Mouse (Mus musculus) liver, embryonic 14.5 days (tissue): ENCODE data around the gene Klhl32. TPM values are rescaled to one million over a fixed set of nuclear protein-coding genes. Genes with fewer than 3 reads are reported as not detected.

ENCODE experiments used
- ATAC-seq: fragments of 200-750 bp; cut with Nextera tagmentation; 2 replicates; pipeline ENCODE4 v1.8.0; 2017; ENCODE audit warnings: moderate number of reproducible peaks, mild to moderate bottlenecking, moderate library complexity; ENCODE audit not compliant: insufficient read depth
- DNase-seq, 3 experiments: peaks; one replicate each; pipeline ENCODE4 v3.0.0-alpha.2; 2012 to 2013; ENCODE audit warnings: low read depth in 3 of 3, low spot score in 3 of 3
- H3K27ac ChIP-seq: fragments of 300-500 bp; sonication (generic); 2 replicates; pipeline ENCODE4 v1.5.1; 2014; ENCODE audit warnings: moderate library complexity, mild to moderate bottlenecking, control low read depth, inconsistent platforms
- H3K27me3 ChIP-seq: fragments of 300-500 bp; sonication (generic); 2 replicates; pipeline ENCODE4 v1.6.1; 2014; ENCODE audit warnings: mild to moderate bottlenecking, low read length, moderate library complexity; ENCODE audit not compliant: control insufficient read depth, insufficient read depth
- H3K36me3 ChIP-seq: fragments of 300-500 bp; sonication (generic); replicated peaks from 2 replicates; pipeline ENCODE4 v1.6.1; 2014; ENCODE audit warnings: low read depth; ENCODE audit not compliant: control insufficient read depth, insufficient read depth
- H3K4me1 ChIP-seq, 2 experiments: fragments of 200-500 bp in 1 of 2; fragments of 300-500 bp in 1 of 2; sonication (generic) in 1 of 2; replicated peaks; 2 replicates each; pipeline ENCODE4 v1.6.1; 2012 to 2014; ENCODE audit warnings: antibody characterized with exemption in 1 of 2, inconsistent platforms in 1 of 2, low read length in 1 of 2; ENCODE audit not compliant: control insufficient read depth in 2 of 2, insufficient read depth in 2 of 2
- H3K4me2 ChIP-seq: fragments of 300-500 bp; sonication (generic); 2 replicates; pipeline ENCODE4 v1.6.1; 2014; ENCODE audit warnings: low read depth, mild to moderate bottlenecking, control low read depth, moderate library complexity
- H3K4me3 ChIP-seq, 2 experiments: fragments of 200-500 bp in 1 of 2; fragments of 300-500 bp in 1 of 2; sonication (generic) in 1 of 2; 2 replicates each; pipeline ENCODE4 v1.5.1; 2012 to 2014; ENCODE audit warnings: low read depth in 2 of 2, low read length in 2 of 2, mild to moderate bottlenecking in 2 of 2, control low read depth in 1 of 2, inconsistent platforms in 1 of 2, moderate library complexity in 1 of 2; ENCODE audit not compliant: insufficient read depth in 1 of 2
- H3K9ac ChIP-seq: fragments of 300-500 bp; sonication (generic); replicated peaks from 2 replicates; pipeline ENCODE4 v1.6.1; 2014; ENCODE audit warnings: mild to moderate bottlenecking, control low read depth, moderate library complexity
- H3K9me3 ChIP-seq: fragments of 300-500 bp; sonication (generic); 2 replicates; pipeline ENCODE4 v1.6.1; 2016; ENCODE audit warnings: low read length, mixed read lengths; ENCODE audit not compliant: control insufficient read depth
- CTCF ChIP-seq: IDR thresholded peaks from 2 replicates; pipeline ENCODE4 v1.5.1; 2016; ENCODE audit warnings: antibody characterized with exemption, low read depth, control low read depth
- EP300 ChIP-seq: IDR thresholded peaks from 2 replicates; pipeline ENCODE4 v1.6.1; 2016; ENCODE audit warnings: antibody characterized with exemption, low read depth
- WGBS: fragments of 180-500 bp; shearing (Covaris S2); extraction: QIAGEN DNeasy Blood & Tissue Kit; methylation state at CpG from one replicate; pipeline ENCODE4 v1.1.7; 2014; ENCODE audit not compliant: insufficient replicate concordance; 5-methylcytosine and 5-hydroxymethylcytosine counted together
- polyA plus RNA-seq, 2 experiments: library from polyadenylated mRNA; depleted of rRNA in 1 of 2; stranded (reverse) in 1 of 2; unstranded in 1 of 2; fragments of >200 nt; fragmentation: Nextera tagmentation in 1 of 2; extraction: Ambion mirVana in 1 of 2; gene quantifications; 2 replicates each; pipeline versions ENCODE4 v1.2.1 to v1.2.3; 2012 to 2014

Klhl32 gene
- polyA plus RNA-seq, 2 experiments, result 0.01 to 0.14 TPM

DNA sequence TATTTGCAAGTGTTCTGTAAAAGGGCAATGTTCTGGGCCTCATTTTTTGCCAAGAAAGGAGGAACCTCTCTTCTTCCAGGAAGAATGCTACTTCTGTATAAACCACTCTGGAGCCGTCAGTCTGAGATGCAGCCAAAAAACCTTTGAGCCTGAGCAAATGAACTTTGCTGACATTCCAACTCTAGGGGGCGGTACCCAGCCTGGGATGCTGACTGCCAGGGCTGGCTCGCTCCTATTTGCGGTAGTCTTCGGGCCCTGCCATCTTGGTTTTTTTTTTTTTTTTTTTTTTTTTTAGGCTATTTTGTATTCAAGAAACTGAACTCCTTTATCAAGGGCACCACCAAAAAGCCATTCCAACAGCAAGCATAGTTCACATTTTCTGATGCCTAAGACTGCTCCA is 230.5 kb downstream of the Klhl32 start:
- H3K36me3 ChIP-seq, result no peaks in the 10 kb centered on the region
- 84% methylated on average over 5 of the region's 5 CpGs for WGBS
- H3K9me3 ChIP-seq, result no peaks in the 10 kb centered on the region
- H3K4me2 ChIP-seq, result no peak overlapping the region
- DNase-seq, result no peak
- no peak overlapping the region for H3K9ac ChIP-seq
- no peaks in the 10 kb centered on the region for H3K4me1 ChIP-seq
- no peak for TF ChIP-seq EP300
- peak; percentile 30; the same call in 1 of the 2 replicates for TF ChIP-seq CTCF
- no peak overlapping the region for H3K27ac ChIP-seq
- H3K27me3 ChIP-seq, result no peaks in the 10 kb centered on the region
- H3K4me3 ChIP-seq, result no peak overlapping the region
- no peak for ATAC-seq

DNA sequence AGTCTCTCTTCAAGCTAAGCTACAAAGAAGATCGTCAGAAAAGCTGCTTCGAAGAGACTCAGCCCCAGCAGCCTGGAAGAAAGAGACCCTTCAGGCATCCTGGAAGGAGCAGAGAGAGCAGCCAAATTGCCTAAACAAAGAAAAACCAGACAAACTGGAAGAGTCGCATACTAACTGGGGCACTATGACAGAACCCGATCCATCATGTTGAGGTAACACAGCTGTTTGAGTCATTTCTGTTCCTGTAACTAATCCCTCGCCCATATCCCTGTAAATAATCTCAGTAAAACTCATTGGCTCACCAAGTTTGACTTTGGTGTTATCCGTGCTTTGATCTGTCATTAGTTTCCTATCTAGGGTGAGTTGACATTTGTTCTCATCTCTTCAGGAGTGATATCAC is 230.9 kb downstream of the Klhl32 start:
- no peak for ATAC-seq
- Histone ChIP-seq H3K4me1 (no peaks in the 10 kb centered on the region), H3K36me3 (no peaks in the 10 kb centered on the region), H3K27ac (no peak overlapping the region), H3K4me3 (no peak overlapping the region), H3K4me2 (no peak overlapping the region), H3K9me3 (no peaks in the 10 kb centered on the region), H3K27me3 (no peaks in the 10 kb centered on the region), H3K9ac (no peak overlapping the region)
- WGBS, result 58% methylated on average over 6 of the region's 6 CpGs
- TF ChIP-seq EP300 (no peak), CTCF (no peak)
- no peak for DNase-seq

DNA sequence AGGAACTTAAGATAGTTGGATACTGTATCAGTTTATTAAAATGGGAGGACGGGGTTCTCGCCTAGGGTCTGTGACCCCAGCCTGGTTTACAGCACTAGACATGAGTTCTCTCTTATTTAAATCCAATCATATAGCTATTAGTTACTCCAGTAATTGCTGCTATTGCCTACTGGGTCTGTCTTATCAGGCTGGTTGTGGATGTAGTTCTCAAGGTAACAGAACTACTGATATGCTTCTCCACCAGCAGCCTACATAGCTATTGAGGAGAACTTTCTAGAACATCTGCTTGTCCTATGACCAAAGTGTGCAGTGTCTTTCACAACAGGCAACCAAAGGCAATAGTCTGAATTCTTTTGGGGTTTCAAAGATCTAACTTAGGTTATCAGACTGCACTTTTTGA is 241.4 kb downstream of the Klhl32 start:
- WGBS, result 92% methylated on average over 2 of the region's 2 CpGs
- Histone ChIP-seq H3K4me2 (no peak overlapping the region), H3K27me3 (no peaks in the 10 kb centered on the region), H3K9me3 (no peaks in the 10 kb centered on the region), H3K36me3 (no peaks in the 10 kb centered on the region), H3K4me3 (no peak overlapping the region), H3K4me1 (0 out of 4 replicates have a peak, but pooled peaks cover 0 to 3% of the 10 kb centered on the region in 2 experiments), H3K9ac (no peak overlapping the region), H3K27ac (no peak overlapping the region)
- ATAC-seq, result peak; percentile 61; the same call in 1 of the 2 replicates
- DNase-seq, result no peak
- no peak for TF ChIP-seq EP300
- no peak for TF ChIP-seq CTCF

DNA sequence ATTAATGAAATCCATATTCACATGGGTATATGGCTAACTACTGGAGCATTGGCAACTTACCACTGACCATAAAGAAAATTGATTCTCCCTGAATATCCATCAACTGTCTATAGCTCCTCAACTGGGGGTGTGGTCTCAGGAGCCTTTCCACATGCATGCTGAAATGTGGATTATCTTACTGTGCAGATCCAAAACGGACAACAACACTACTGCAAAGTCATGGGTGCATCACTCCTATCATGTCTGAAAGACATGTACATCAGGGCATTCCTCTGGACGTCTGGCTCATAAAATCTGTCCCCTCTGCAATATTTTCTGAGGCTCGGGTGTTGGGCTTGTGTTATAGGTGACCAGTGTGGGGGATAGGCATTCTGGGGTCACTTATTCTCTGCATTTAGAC is 241.8 kb downstream of the Klhl32 start:
- no peak overlapping the region for H3K4me2 ChIP-seq
- no peaks in the 10 kb centered on the region for H3K9me3 ChIP-seq
- TF ChIP-seq EP300 (no peak), CTCF (no peak)
- H3K4me3 ChIP-seq, result no peak overlapping the region
- H3K27ac ChIP-seq, result no peak overlapping the region
- 46% methylated on average over 3 of the region's 3 CpGs for WGBS
- H3K36me3 ChIP-seq, result no peaks in the 10 kb centered on the region
- ATAC-seq (peak; percentile 77; the same call in 1 of the 2 replicates), DNase-seq (peak in 1 of 3 experiments; percentile 14)
- H3K4me1 ChIP-seq, result 0 out of 4 replicates have a peak, but pooled peaks cover 0 to 3% of the 10 kb centered on the region in 2 experiments
- no peaks in the 10 kb centered on the region for H3K27me3 ChIP-seq
- no peak overlapping the region for H3K9ac ChIP-seq

DNA sequence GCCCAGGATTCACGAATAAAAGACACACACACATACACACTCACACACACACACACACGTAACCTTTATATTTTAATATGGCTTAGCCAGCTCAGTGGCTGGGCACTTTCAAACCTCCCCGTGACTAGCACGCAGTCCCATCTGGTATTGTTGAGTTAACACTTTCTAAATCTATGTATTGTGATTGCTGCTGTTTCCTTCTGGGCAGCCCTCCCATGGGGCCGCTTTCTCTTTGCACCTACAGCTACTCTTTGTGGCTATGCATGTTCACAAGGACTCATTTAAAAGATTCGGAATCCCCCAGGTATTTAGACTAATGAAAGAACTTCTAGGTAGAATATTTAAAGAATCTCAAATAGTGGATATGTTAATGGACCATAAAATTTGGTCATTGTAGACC is 249.2 kb downstream of the Klhl32 start:
- peaks cover 38% of the 10 kb centered on the region for H3K36me3 ChIP-seq

More for the DNA sequence above, 249.2 kb downstream of the Klhl32 start:
- Histone ChIP-seq H3K9me3 (no peaks in the 10 kb centered on the region), H3K27me3 (no peaks in the 10 kb centered on the region), H3K4me2 (no peak overlapping the region), H3K4me3 (no peak overlapping the region), H3K9ac (no peak overlapping the region), H3K27ac (no peak overlapping the region), H3K4me1 (peaks cover 2% of the 10 kb centered on the region in 2 experiments; a peak in 2 of 4 replicates)
- ATAC-seq (no peak), DNase-seq (no peak)
- WGBS, result 84% methylated on average over 6 of the region's 6 CpGs
- TF ChIP-seq CTCF, result no peak
- no peak for TF ChIP-seq EP300
